Mouse (Mus musculus): Measurements from ENCODE around the gene Tm4sf1.

DNA sequence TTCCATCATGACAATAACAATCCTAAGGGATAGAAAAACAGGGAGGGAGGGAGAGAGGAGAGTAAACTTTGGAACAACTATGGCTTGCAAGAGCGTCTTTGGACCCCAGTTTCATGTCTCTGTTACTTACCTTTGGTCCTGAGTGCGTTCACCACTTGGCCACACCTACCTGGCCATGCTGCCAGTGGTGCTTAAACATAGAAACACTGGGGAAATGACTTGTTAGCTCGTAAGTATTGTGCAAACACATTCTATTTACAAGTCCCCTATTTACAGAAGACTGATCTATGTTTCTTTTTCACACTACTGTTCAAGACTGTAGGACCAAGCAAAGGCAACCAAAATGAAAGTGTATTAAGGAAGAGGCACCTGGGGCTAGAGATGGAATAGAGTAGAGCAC lies 39.5 kb upstream of the Tm4sf1 start:
- TF ChIP-seq USF1 (IDR thresholded peaks at IDR 0.05; ENCODE audit: low read depth) (no peak), E2F4 (IDR thresholded peaks at IDR 0.05; ENCODE audit: insufficient read depth) (no peak), TCF12 (IDR thresholded peaks at IDR 0.05; ENCODE audit: insufficient read depth, poor library complexity, severe bottlenecking) (no peak), POLR2AphosphoS2 (IDR thresholded peaks at IDR 0.05; ENCODE audit: insufficient read length, low read depth) (no peak), POLR2A (IDR thresholded peaks at IDR 0.05; ENCODE audit: insufficient read length, low read depth) (no peak), MAX (IDR thresholded peaks at IDR 0.05; ENCODE audit: low read depth) (no peak)
